Comparison of ENCODE assay signal across 8 mouse cellular contexts in genomic region chr13:21750159-21751017, GRCm38 (mm10). TPM values are rescaled to one million over a fixed set of nuclear protein-coding genes. Genes with fewer than 3 reads are reported as not detected.
DNase-seq lines count a peak whose midpoint lies in the region; ATAC-seq lines count a peak whose summit lies in the region.
"Not testable (repeated sequence)": the region's sequence is repeated elsewhere in the genome, so short reads cannot be mapped to it uniquely, and the experiment has no call there.

Gene Hist1h4k (minus strand): TSS chr13:21750505.

- not testable (repeated sequence) for H3K9me3 ChIP-seq in forebrain, embryonic 15.5 days; liver, embryonic 16.5 days (replicated peaks; ENCODE audit: control insufficient read depth, low read length); neural tube, embryonic 12.5 days

- H3K36me3 ChIP-seq in forebrain, embryonic 15.5 days; liver, embryonic 16.5 days (ENCODE audit: control insufficient read depth, insufficient read depth); neural tube, embryonic 12.5 days: not testable (repeated sequence)

- not testable (repeated sequence) for H3K27me3 ChIP-seq in forebrain, embryonic 15.5 days; liver, embryonic 16.5 days (ENCODE audit: control insufficient read depth, insufficient read depth, low read depth, low read length); neural tube, embryonic 12.5 days (replicated peaks)

- DNase-seq in ES-CJ7 (ENCODE audit: low read depth, low spot score), result peak; percentile 96
- DNase-seq in cerebellum, adult 11 months, result peak; percentile 95
- peak; percentile 88 to 93 for DNase-seq in heart, postnatal 14 days
- not testable (repeated sequence) for DNase-seq in large intestine, adult 2 months (ENCODE audit: low read depth, low spot score)
- peak; percentile 77 for DNase-seq in telencephalon, adult 2 months (ENCODE audit: low read depth, low spot score)

- ATAC-seq in forebrain, embryonic 15.5 days (replicated peaks), result peak; percentile 84
- peak; percentile 58 for ATAC-seq in liver, embryonic 16.5 days (ENCODE audit: low read depth)
- ATAC-seq in neural tube, embryonic 12.5 days (ENCODE audit: low FRiP score, low read depth), result peak; percentile 79

- H3K9ac ChIP-seq in forebrain, embryonic 15.5 days (replicated peaks), result peak within 1 kb of the TSS; percentile 57
- peak within 1 kb of the TSS; percentile 87 for H3K9ac ChIP-seq in liver, embryonic 16.5 days (ENCODE audit: low read depth, low read length)
- peak within 1 kb of the TSS; percentile 68 for H3K9ac ChIP-seq in neural tube, embryonic 12.5 days

- intact Hi-C loops in heart, postnatal 14 days (cut with DNase I), result loop anchor here (1.0 to 10.0 kb wide), 2 partner anchors 16 to 1834 kb away; partner anchors contain the start of gene Hist1h4d

- under 1% methylated on average over 48 of the region's 56 CpGs for WGBS in forebrain, embryonic 15.5 days
- WGBS in large intestine, adult 2 months, result under 1% methylated on average over 47 of the region's 56 CpGs
- under 1% methylated on average over 41 of the region's 56 CpGs for WGBS in liver, embryonic 16.5 days (ENCODE audit: insufficient replicate concordance)
- under 1% methylated on average over 47 of the region's 56 CpGs for WGBS in neural tube, embryonic 12.5 days

- H3K4me1 ChIP-seq in forebrain, embryonic 15.5 days, result peaks cover 45% of the 10 kb centered on the region
- H3K4me1 ChIP-seq in liver, embryonic 16.5 days (ENCODE audit: control insufficient read depth, low read depth, low read length), result peaks cover 17% of the 10 kb centered on the region
- H3K4me1 ChIP-seq in neural tube, embryonic 12.5 days, result peaks cover 12% of the 10 kb centered on the region

- H3K4me2 ChIP-seq in forebrain, embryonic 15.5 days (replicated peaks), result peak within 1 kb of the TSS; percentile 86
- peak within 1 kb of the TSS; percentile 76 for H3K4me2 ChIP-seq in liver, embryonic 16.5 days (ENCODE audit: low read depth, low read length)
- H3K4me2 ChIP-seq in neural tube, embryonic 12.5 days (replicated peaks), result peak within 1 kb of the TSS; percentile 85

- peak within 1 kb of the TSS; percentile 52 for H3K4me3 ChIP-seq in forebrain, embryonic 15.5 days
- H3K4me3 ChIP-seq in liver, embryonic 16.5 days (ENCODE audit: low read depth, low read length), result peak within 1 kb of the TSS; percentile 76
- peak within 1 kb of the TSS; percentile 51 for H3K4me3 ChIP-seq in neural tube, embryonic 12.5 days

- peak within 1 kb of the TSS; percentile 97 for H3K27ac ChIP-seq in forebrain, embryonic 15.5 days (replicated peaks)
- H3K27ac ChIP-seq in liver, embryonic 16.5 days (ENCODE audit: low read length), result peak within 1 kb of the TSS; percentile 99
- peak within 1 kb of the TSS; percentile 72; the same call in 1 of the 2 replicates for H3K27ac ChIP-seq in neural tube, embryonic 12.5 days

RNA-seq across cellular contexts. Expression of gene Hist1h4k, which starts in this region (rescaled TPM):
- 2.3 and 3.3 TPM in 2 replicates for polyA plus RNA-seq in forebrain, embryonic 15.5 days (2015; fragmentation: Nextera tagmentation; extraction: Ambion mirVana)
- 100 to 1,000 TPM; 128 to 321 TPM for total RNA-seq in heart, postnatal 14 days (2021)
- polyA plus RNA-seq in large intestine, adult 2 months (2012; rRNA removed), result 44.1 and 68.7 TPM in 2 replicates
- polyA plus RNA-seq in liver, embryonic 16.5 days (2015; fragmentation: Nextera tagmentation; extraction: Ambion mirVana), result 5.0 and 6.3 TPM in 2 replicates
- 0.96 and 2.4 TPM in 2 replicates for polyA plus RNA-seq in neural tube, embryonic 12.5 days (2016; fragmentation: Nextera tagmentation; extraction: Ambion mirVana)
